Mouse (Mus musculus) cerebellum, adult (tissue): Measurements from ENCODE around the gene Trpc4ap.

ENCODE experiments used
- ATAC-seq: cut with Nextera tagmentation; 2 replicates; pipeline ENCODE4 v1.9.2; 2017; ENCODE audit warnings: mild to moderate bottlenecking, moderate library complexity, mixed read lengths; ENCODE audit not compliant: insufficient number of reproducible peaks, low FRiP score, low TSS enrichment

Gene Trpc4ap

DNA sequence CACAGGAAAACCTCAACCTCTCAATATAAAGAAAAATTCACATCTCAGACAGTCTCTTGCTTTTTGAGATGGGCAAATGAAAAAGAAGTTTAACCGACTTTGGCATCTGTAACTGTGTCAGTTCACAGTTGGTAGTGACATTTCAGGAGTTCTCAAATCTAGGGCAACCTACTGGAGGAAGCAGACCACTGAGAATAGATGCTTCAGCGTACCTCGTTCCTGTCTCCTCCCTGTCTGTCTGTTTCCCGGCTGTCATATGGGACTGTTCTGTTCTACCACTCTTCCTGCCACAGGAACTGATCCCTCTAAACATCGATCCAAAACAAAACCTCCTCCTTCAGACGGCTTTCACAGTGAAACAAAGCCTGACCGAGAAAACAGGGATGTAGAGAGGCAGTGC lies 46.4 kb downstream of the Trpc4ap start:
- no peak for ATAC-seq

DNA sequence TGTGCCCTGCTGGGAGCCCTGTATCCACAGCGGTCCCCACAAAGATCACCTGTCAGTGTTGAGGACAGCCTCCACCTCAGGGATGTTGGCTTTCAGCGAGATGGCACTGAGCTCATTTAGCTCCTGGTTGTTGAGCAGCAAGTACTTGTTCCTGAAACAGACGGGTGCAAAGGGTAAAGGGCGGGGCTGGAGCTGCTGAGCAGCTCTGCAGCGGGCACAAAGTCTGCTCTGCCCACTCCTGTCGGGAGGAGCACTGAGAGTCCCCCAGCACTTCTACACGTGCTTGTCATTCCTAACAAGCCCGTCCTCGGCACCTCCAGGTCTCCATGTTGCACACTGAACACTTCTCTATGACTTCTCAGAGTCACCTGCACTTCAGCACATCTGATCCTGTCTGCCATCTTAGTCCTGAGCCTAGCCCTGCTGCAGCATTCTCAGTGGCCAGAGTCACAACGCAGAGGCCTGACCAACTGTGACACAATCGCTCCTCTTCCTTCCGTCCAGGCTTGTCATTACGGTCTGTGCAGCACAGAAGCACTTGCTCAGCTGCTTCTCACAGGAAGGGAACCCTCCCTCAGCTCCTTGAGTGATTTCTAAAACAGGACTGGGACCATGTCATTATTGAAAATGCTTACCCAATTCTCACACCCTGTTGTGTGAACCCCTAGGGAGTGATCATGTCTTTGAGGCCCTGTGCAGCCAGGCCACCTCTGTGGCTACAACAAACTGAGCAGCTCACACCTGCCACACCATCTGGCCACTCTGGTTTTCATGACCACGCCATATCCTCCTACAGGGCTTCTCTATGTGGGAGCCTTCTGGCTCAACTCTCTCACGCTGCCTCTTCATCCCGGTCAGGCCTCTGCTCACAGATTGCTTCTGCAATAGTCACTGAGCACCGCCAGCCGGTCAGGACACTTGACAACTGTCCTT lies 50.4 kb downstream of the Trpc4ap start:
- no peak; the same call in 1 of the 2 replicates for ATAC-seq

DNA sequence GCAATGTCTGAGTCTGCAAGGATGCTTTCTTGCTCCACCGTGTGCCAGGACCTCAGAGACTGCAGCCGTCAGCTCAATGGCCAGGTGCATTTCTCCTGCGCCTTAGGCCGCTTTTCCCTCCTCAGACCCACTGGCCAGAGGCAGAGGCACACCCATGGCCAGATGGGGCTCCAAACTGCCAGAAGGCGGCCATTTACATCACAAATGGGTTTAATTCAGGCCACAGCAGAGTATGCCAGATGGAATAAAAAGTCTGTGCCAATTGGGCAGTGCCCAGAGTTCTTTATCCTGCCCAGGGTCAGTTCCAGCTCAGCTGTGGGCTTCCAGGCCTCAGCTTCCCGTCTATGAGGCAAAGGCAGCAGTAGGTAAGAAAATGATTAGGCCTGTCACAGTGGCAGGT lies 51.5 kb downstream of the Trpc4ap start:
- peak; percentile 49; the same call in 1 of the 2 replicates for ATAC-seq

DNA sequence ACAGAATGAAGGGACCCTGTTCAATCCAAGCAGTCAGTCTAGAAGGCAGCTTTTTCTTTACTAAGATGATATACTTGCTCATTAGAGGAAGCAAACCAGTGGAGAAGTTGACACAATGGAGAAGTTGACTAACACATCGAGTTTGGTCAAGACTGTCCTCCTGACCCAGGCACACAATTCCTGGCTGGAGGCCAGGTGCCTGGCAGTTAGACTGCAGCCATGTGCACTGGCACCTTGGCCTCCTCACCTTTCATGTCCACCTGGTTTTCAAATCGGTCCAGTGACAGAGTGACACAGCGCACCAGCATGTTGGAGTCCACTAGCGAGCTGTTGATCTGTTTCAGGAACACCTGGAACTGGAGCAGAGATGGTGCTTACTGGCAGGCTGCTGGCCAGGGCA lies 54.8 kb downstream of the Trpc4ap start:
- no peak for ATAC-seq

DNA sequence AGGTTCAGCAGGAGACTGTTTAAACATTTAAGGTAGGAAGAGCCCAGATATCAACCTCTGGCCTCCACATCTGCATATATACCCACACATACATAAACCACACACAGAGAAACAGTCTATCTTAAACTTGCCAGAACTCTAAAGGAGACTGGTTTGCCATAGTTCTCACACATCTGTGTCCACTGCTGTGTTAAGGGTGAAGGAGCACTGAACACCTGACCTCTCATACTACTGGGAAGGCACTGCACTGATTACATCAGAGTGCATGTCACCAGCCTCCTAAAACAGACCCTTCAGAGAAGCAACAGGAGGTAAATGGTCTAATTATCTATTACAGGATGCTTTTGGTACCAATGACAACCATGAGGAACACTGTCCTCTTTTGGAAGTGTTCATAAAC lies 55.3 kb downstream of the Trpc4ap start:
- ATAC-seq, result no peak

DNA sequence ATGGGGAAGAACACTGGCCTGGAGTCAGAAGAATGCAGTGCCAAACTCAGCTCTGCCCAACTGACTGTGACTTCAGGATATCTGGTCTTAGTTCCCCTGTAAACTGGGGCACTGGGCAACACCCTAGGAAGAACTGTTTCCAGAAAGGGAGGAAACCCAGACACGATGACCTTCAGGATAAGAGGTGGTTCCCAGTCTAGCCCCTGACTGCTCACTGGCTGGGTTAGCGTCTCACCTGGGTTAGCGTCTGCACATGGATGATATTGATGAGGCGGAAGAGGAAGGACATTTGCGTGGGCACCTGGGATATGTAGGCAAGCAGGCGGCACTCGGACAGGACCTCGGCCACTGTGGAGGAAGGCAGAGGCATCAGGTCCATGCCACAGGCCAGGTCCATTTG lies 56.2 kb downstream of the Trpc4ap start:
- ATAC-seq, result no peak

DNA sequence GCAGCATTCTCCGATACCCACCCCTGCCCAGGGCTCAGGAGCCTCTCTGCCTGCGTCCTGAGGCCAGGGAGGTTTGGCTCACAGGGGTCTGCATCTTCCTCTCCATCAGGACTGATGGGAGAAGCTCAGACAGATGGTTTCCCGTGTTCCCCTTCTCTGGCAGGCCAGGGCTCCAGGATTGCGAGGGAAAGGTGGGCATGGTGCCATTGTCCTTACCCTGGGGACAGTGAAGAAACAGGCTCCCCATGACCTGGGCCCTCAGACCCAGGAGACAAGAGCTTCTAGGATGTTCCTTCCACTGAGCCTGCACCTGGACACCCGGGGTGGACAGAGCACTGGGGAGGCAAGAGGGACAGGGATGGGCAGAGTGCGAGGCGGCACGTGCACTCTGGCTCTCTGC lies 57.6 kb downstream of the Trpc4ap start:
- no peak for ATAC-seq

DNA sequence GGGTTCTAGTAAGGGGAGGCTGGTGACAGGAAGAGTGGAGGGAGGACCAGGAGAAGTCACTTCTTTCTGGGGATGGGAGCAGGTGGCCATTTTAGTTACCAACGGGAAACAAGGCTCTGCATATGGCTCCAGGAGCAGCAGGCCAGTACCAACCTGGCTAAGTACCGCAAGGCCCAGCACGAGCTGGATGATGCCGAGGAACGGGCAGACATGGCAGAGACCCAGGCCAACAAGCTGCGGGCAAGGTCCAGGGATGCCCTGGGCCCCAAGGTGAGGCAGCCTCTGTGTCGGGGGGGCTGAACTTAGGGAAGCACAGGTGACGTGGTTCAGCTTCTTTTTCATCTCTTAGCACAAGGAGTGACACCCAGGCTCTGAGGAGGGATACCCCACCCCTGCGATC lies 58.5 kb downstream of the Trpc4ap start:
- no peak for ATAC-seq

DNA sequence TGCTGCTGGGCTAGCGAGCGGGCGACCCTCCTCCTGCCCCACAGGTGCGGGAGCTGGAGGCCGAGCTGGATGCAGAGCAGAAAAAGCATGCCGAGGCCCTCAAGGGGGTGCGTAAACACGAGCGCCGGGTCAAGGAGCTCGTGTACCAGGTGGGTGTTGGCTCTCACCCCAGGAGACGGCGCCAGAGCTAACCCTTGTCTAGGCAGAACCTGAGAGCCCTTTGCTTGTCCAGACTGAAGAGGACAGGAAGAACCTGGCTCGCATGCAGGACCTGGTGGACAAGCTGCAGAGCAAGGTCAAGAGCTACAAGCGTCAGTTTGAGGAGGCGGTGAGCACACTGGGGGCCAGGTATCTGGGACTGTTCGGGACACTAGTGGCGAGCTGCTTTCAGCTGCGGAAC lies 59.1 kb downstream of the Trpc4ap start:
- no peak for ATAC-seq

DNA sequence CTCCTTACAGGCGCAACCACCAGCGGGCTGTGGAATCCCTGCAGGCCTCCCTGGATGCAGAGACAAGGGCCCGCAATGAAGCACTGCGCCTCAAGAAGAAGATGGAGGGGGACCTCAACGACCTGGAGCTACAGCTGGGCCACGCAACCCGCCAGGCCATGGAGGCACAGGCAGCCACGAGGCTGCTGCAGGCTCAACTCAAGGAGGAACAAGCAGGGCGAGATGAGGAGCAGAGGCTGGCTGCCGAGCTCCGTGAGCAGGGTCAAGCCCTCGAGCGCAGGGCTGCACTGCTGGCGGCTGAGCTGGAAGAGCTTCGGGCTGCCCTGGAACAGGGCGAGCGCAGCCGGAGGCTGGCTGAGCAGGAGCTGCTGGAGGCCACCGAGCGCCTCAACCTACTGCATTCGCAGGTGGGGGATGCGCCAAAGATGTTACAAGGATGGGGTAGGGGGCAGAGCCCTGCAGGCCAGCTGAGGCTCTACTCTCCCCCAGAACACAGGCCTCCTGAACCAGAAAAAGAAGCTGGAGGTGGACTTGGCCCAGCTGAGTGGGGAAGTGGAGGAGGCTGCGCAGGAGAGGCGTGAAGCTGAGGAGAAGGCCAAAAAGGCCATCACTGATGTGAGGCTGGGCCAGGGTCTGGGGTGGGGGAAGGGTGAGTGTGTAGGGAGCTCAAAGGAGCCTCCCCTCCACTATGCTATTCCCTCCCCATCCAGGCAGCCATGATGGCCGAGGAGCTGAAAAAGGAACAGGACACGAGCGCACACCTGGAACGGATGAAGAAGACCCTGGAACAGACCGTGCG lies 59.8 kb downstream of the Trpc4ap start:
- no peak for ATAC-seq

DNA sequence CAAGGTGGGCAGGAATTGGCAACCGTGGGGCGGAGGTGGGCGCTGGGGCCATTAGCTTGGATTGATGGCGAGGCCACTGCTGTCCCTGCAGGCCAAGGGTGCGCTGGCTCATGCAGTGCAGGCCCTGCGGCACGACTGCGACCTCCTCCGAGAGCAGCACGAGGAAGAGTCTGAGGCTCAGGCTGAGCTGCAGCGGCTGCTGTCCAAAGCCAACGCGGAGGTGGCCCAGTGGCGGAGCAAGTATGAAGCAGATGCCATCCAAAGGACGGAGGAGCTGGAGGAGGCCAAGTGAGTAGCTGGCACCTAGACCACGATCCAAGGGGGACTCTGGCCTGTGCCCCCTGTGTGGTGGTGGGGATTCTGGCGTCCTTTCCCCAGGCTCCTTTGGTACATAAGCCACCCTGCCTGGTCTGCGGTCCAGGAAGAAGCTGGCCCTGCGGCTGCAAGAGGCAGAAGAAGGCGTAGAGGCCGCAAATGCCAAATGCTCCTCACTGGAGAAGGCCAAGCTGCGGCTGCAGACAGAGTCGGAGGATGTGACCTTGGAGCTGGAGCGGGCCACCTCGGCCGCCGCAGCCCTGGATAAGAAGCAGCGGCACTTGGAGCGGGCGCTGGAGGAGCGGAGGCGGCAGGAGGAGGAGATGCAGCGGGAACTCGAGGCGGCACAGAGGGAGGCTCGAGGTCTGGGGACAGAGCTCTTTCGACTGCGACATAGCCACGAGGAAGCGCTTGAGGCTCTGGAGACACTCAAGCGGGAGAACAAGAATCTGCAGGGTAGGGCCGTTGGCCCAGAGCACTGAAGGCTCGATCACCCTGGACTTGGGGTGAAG lies 61.4 kb downstream of the Trpc4ap start:
- no peak for ATAC-seq

DNA sequence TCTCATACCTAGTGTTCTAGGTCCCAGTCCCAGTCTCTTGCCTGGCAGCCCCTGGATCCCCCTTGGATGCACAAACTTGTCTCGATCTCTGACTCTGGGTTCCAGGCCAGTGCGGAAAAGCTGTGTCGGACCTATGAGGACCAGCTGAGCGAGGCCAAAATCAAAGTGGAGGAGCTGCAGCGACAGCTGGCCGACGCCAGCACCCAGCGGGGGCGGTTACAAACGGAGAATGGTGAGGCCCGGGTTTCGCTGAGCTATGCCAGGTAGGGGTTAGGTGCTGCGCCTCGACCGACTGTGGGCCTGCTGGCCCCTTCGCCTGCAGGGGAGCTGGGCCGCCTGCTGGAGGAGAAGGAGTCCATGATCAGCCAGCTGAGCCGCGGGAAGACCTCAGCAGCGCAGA lies 62.0 kb downstream of the Trpc4ap start:
- no peak for ATAC-seq

DNA sequence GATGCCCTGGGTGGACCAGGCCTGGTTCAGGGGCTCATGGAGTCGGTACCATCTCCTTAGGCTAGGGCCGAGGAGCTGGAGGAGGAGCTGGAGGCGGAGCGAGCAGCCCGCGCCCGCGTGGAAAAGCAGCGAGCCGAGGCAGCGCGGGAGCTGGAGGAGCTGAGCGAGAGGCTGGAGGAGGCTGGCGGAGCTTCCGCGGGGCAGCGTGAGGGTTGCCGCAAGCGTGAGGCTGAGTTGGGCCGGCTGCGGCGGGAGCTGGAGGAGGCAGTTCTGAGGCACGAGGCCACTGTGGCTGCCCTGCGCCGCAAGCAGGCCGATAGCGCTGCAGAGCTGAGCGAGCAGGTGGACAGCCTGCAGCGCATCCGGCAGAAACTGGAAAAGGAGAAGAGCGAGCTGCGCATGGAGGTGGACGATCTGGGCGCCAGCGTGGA lies 62.9 kb downstream of the Trpc4ap start:
- ATAC-seq, result peak; percentile 45

DNA sequence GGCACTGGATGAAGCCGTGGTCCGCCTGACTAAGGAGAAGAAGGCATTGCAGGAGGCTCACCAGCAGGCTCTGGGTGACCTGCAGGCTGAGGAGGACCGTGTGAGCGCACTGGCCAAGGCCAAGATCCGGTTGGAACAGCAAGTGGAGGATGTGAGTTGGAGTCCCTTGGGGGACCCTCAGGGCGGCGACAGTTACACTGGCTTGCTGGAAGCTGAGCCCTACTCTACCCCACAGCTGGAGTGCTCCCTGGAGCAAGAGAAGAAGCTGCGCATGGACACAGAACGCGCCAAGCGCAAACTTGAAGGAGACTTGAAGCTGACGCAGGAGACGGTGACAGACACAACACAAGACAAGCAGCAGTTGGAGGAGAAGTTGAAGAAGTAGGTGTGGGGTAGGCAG lies 63.7 kb downstream of the Trpc4ap start:
- no peak for ATAC-seq

DNA sequence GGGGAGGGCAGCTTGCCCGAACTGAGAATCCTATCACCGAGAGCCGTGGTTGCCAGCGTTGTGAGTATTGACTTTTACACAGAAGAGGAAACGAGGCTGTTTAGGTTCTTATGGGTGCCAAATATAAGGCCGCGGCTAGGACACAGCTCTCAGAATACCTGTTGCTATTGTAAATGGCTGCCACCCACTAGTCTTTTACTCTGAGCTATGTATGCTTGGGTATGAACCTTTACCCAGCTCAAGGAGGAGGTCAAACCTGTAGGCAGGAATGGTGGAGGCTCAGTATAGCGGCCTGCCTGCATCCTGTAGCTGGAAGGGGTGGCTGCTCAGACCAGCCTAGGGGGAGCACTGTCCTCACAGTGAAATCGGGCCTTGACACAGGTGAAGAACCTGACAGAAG lies 64.1 kb downstream of the Trpc4ap start:
- ATAC-seq, result no peak

DNA sequence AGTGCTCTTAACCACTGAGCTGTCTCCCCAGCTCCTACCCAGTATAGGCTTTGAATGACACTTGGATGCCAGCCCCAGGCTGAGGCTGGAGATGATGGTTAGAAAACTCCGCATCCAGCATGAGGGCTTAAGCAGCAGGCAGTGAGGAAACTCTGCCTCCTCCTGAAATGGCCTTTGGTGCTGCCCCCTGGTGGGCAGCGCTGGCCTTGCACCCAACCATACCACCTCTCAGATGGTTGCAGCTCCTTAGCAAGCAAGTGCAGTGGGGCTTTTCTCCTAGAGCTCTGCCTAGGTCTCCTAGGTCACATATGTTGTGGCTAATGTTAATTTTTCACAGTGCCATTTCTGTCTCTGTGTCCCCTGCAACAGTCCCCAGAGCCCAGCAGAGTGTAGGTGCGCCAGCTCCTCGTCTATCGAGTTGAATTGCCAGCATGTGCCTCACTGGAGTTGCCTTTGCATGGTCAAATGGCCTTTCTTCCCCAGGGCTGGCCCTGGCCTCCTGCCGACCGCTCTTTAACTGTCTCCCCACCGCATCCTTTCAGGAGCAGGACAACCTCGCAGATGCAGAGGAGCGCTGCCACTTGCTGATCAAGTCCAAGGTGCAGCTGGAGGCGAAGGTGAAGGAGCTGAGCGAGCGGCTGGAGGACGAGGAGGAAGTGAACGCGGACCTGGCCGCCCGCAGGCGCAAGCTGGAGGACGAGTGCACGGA lies 65.0 kb downstream of the Trpc4ap start:
- no peak for ATAC-seq

DNA sequence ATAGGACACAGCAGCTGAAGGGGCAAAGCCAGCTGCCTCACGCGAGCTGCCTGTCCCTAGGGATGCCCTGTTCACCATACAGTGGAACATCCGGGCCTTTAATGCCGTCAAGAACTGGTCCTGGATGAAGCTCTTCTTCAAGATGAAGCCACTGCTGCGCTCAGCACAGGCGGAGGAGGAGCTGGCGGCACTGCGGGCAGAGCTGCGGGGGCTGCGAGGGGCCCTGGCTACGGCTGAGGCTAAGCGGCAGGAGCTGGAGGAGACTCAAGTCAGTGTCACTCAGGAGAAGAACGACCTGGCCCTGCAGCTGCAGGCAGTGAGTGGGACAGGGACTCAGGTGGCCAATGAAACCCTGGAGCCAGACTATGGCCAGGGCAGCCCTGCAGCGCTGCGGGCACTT lies 65.9 kb downstream of the Trpc4ap start:
- no peak for ATAC-seq

DNA sequence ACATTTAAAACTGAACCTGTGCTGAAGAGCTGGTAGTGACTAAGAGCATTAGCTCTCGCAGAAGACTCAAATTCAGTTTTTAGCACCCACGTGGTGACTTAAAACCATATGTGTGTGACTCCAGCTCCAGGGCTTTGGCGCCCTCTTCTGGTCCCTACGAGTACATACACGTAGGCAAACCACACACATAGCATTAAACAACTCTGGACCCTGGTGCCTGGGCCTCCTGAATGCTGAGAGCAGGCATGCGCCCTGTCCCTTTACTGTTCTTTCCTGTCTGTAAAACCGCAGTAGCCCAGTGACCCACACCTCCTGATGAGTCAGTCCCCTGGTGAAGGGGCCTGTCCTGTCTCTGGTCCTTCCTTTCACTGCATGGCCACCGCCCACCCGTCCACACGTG lies 67.5 kb downstream of the Trpc4ap start:
- ATAC-seq, result no peak

DNA sequence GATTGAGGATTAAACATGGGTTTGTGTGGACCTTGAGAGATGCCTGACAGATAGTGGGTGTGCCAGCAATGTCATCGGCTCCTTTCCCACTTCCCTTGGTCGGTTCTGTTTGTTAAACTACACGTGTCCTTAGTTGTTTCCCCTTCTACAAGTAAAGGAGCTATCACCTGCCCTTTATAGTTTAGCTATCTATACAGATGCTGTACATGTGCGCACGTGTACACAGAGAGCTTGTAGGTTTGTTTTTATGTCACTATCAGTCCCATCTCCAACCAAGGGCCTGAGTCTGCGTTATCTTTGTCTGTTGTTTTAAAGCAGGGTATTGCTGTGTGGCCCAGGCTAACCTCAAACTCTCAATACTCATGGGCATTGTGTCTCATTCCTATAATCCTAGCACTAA lies 68.2 kb downstream of the Trpc4ap start:
- ATAC-seq, result no peak

DNA sequence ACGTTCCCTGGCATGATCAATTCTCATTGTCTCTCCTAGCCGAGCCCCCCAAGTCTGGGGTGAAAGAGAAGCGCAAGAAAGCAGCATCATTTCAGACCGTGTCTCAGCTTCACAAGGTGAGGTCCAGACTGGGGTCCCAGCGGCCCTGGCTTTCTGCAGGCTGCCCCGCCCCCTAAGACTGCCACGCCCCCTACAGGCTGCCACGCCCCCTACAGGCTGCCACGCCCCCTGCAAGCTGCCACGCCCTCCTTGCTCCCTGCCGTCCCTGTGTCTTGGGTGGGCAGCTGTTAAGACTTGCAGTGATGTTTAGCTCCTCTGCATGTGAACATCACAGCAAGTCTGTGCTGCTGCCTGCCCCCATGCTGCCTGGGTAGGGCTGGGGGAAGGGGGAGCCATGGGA lies 69.6 kb downstream of the Trpc4ap start:
- no peak for ATAC-seq
